Mouse (Mus musculus): ENCODE data around the gene Vsnl1.

Vsnl1 gene

DNA sequence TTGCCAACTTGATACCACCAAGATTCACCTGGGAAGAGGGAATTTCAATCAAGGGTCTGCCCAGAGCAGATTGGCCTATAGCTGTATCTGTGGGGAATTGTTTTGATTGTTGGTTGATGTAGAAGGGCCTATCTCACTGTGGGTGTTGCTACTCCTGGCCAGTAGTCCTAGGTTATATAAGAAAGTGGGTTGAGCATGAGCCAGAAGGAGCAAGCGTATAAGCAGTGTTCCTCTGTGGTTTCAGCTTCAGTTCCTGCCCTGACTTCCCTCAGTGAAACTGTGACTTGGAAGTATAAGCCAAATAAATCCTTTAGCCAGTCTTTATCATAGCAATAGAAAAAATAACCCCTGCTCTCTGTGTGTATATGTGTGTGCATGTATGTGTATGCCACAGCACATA, 51.7 kb downstream of the Vsnl1 start:
- DNase-seq (ENCODE audit: low spot score in 2 of 2): no peak

DNA sequence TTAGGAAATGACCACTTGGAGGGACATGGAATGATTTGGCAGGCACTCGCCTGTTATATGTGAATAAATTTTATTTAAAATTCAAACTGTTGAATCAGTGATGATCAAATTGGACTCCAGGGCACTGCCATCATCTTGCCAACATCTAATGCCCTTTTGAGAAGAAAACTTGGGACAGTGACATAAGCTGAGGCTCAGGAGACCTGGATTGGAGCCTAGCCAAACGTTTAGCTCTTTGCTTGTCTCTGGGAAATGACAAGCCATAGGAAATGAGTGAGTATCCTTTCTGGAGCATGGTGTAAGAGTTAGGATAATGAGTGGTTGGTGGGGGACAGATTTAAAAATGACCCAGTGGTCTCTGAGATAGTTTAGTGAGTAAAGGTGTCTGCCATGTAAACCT, 57.0 kb downstream of the Vsnl1 start:
- DNase-seq (ENCODE audit: low spot score in 2 of 2): no peak

DNA sequence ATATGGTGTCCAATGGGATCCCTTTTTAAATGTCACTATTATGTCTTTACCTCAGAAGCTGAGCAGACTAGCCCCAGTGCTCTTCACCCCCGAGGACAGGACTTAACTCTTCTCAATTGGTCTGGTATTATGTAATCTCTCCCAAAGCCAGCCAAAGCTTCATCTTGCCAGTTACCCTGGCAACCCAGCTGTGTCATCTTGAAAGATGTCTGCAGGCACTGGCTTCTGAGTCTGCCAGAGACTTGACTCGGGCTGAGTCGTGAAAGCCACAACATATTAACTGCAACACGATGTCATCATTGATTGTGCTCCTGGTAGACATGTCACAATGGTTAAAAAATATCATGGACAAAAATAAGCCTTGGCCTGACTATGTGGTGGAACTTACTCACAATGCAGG, 66.4 kb downstream of the Vsnl1 start:
- peak in 1 of 2 experiments; percentile 34 for DNase-seq (ENCODE audit: low spot score in 2 of 2)

DNA sequence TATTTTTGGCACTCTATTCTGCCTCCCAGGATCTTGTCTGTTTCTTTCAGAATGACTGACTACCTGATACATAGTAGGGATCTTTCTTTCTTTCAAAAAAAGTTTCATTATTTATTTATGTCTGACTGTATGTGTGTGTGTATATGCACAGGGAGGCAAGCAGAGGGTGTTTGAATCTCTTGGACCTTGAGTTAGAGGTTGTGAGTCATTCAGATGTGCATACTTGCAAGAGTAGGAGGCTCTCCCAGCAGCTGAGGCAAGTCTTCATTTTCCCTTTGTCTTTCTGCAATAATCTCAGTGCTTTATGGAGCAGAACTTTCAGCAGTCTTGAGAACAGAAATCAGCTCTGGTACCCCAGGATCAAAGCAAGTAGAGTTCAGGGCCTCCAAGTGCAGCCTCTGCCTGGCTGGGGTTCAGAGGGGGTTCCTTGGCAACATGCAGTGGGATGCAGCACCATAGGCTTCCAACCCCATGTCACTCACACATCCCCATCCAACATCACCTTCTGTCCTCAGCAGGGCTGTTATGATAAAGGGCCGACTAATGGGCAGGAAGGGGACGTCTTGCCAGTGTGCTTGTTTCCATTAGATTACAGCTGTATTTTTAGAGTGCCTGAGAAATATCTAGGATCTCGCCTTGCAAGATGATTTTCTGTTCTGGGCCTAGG, 69.2 kb downstream of the Vsnl1 start:
- no peak for DNase-seq (ENCODE audit: low spot score in 2 of 2)

DNA sequence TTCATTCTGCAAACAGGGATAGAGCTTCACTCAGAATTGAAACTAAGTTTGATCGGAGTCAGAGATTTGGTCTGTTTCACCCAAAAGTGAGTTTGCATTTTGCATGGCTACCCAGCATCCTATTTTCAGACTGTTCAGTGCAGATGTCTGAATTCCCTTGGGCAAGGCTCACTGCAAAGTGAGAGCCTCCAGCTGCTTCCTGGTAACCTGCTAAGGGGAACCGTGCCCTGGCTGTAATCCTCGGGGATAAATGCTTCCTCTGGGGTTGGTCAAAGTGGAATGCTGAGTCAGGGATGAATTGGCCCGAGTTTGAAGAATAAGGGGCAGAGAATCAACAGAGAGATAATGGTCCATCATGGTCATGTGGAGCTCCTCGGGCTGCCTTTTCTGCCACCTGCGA, 71.5 kb downstream of the Vsnl1 start:
- DNase-seq (ENCODE audit: low spot score in 2 of 2): no peak

DNA sequence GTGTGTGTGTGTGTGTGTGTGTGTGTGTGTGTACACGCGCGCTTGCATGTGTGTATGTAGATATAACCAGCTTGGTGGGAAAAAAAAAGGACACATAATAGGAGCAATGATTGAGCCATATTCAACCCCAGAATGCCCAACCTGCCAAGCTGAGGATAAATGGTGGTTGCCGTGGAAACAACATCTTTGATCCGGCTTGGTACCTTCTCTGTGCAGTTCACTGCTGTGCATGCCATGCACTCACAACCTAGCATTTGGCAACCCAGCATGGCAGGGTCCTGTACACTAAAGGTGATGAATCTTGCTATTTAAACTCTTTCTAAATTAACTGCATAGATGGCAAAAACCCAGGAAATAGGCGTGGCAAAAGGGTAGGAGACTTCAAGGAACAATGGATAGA, 74.0 kb downstream of the Vsnl1 start:
- no peak for DNase-seq (ENCODE audit: low spot score in 2 of 2)

DNA sequence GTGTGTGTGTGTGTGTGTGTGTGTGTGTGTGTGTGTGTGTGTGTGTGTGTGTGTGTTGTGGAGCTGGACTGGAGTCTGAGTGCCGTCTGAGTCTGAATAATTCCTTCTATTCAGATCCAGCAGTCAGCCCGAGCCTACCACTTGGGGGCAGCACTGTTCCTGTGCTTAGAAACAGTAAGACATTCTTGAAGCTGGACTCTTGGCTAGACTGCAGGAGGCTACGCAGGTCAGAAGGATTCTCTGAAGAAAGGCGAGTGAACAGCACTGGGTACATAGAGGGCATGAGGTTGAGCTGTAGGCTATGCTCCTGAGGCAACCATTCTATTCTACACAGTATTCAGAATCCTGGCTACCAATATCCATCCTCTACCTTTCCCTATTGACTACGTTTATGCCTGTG, 85.5 kb downstream of the Vsnl1 start:
- peak; percentile 70 to 73 for DNase-seq (ENCODE audit: low spot score in 2 of 2)

DNA sequence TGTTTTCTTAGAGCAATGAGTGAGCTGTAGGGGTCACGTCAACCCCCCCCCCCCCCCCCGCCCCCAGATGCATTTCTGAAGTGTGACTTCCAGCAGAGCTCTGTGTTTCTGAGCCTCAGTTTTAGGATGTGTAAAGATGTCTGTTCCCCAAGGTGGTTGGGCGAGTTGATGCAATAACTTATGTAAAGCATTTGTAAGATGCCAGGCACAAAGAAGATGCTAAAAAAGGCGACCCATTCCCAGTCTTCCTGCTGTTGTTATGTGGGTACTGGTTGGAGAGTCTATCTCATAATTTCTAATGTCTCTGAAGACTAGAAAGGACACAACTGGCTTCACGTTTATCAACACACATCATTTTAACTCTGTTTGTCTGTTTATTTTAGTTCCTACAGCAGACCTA, 86.5 kb downstream of the Vsnl1 start:
- DNase-seq (ENCODE audit: low spot score in 2 of 2): no peak

DNA sequence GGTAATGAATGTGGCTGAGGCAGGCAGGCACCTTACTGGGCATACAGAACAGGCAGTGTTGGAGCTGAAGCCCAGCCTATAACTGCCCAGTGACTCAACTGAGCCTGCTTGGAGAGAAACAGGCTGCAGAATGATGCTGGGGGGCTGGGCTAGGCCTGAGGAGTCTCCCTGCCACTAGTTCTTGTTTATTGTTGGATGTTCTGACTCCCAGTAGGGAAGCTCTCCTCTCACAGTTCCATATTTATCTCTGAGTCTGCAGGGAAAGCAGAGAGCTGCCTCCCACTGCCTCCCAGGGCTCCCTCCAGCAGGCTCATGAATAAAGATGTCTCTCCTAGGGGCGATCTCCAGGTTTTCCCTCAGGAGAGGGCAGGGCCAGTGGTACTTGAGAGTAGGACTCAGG, 88.0 kb downstream of the Vsnl1 start:
- peak; percentile 38 to 53 for DNase-seq (ENCODE audit: low spot score in 2 of 2)

DNA sequence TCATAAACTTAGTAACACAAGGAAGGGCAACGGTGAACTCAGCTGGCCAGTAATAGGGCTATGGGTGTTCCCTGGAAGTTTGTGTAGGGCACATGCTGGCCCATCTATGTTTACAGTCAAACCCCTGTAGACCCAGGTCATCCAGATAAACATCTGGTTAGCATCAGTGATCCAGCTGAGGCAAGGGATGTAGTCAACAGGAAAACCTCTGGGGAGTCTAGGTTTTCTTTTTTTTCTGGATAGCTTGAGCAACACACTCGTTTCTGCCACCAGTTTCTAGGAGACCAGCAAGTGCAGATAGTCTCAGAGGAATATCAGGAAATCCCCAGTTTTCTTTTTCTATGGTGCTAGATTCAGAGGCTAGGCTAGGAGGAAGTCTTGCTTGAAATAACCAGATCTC, 90.5 kb downstream of the Vsnl1 start:
- DNase-seq (ENCODE audit: low spot score in 2 of 2): no peak

DNA sequence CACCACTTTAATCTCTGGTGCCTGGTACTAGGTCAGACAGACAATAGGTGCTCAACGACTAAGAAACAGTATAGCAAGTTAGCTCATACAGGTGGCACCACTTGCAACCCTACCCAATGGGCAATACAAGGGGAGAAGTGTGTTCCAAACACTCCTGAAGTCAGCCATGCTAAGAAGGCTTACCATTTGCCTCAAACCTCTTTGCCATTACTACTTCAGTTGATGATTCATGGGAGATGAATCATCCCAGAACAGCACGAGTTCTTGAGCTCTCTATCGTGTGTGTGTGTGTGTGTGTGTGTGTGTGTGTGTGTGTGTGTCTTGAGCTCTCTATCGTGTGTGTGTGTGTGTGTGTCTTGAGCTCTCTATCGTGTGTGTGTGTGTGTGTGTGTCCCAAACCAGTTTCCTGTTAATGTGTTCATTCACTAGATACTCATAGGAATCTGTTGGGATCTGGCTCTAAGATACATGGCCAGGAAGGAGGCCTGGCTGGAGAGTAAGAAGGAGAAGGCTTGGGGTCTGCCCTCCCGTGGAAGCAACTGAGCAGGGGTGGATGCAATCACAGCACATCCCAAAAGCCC, 94.3 kb downstream of the Vsnl1 start:
- DNase-seq (ENCODE audit: low spot score in 2 of 2): no peak

DNA sequence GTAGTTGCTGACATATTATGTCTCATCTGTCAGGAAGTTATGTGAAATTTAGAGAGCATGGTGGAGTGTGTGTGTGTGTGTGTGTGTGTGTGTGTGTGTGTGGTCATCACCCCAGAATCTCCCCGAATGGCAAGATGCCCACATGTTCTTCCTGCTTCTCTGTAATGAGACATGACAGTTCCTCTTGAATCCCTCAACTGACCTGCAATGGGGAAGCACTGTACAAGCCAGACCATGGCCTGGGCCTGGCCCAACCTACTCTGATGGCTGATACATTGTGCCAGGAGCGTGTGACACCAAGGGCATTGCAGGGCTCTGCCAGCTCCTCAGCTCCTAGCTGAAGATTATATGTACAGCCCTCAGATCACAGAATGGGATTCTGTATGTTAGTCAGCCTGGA, 98.2 kb downstream of the Vsnl1 start:
- no peak for DNase-seq (ENCODE audit: low spot score in 2 of 2)

DNA sequence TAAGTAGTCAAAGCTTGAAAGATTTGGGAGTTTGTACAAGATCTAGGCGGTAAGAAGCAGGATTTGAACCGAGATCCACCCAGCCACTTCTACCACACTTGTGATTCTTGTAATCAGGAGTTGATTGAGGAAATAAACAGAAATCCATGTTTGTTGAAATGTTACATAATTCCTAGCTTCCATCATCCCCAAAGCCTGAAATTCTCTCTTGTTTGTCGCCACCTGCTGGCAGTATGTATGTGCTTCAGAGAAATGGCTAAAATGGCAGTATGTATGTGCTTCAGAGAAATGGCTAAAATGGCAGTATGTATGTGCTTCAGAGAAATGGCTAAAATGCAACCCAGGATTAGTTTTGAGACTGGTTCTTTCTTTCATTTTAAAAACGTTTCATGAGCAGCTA, 99.6 kb downstream of the Vsnl1 start:
- DNase-seq (ENCODE audit: low spot score in 2 of 2): no peak

DNA sequence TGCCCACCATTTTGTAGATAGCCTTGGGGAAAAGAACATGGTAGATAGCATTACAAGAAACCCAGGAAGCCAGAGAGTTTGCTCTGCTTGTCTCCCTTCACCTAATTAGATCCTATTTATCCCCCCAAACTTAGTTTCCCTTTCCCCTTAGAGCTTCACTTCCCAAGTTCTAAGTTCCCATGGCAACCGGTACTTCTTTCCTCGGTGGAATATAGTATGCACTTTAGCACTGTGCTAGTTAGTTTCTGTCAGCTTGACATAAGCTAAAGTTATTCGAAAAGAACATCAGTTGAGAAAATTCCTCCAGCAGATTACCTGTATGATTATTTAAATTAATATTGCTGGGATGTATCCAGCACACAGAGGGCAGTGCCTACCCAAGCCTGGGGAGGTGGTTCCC, 109.9 kb downstream of the Vsnl1 start:
- DNase-seq (ENCODE audit: low spot score in 2 of 2): no peak

DNA sequence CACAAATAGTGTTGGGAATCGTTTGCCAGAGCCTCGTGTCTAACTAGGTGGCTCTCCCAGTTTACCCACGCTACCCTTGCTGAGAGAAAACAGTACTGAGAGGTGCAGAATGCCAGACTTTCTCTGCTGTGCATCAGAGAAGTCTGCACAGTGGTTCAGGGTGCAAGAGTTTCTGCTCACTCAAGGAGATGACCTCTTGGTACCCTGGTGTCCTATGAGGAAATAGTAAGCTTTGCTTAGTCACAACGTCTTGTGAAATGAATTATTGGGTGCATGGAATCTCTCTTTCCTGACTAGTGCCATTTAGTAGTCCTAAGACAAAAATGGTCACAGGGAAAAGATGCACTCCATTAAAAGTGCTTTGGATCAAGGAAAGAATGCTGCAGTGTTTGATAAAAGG, 111.9 kb downstream of the Vsnl1 start:
- no peak for DNase-seq (ENCODE audit: low spot score in 2 of 2)

DNA sequence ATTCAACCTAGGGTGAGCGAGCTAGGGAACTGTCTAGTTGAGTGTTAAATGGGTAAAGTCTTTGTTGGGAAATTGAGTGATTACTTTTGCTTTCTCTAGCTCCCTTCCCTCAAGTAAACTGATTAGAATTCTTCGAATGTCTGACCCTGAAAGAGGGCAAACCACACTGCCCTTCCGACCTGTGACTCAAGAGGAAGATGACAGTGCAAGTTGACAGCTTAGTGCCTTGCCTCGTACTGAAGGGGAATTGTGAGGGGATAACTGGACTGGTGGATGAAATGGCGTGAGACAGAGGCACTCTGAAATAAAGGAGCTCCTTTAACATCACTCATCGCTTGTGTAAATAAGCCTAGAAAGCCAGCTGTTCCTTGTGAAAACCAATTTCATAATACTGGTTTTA, 118.7 kb downstream of the Vsnl1 start:
- no peak for DNase-seq (ENCODE audit: low spot score in 2 of 2)

DNA sequence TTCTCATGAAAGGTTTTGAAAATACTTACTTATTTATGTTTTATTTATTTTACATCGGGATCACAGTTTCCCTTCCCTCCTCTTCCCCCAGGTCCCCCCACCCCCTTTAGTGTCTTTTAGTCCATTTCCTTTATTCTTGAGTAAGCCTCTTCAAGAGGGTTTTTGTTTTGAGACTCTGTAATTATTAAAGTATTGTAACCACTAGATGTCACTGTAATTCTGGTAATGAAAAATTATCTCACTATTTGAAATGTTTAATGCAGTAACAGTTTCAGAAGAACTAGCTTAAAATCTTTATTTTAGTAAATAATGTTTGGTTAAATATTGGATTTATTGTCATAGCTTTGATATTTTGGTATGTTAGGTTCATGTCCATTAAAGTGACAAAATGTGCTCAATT, 122.6 kb downstream of the Vsnl1 start:
- no peak for DNase-seq (ENCODE audit: low spot score in 2 of 2)

DNA sequence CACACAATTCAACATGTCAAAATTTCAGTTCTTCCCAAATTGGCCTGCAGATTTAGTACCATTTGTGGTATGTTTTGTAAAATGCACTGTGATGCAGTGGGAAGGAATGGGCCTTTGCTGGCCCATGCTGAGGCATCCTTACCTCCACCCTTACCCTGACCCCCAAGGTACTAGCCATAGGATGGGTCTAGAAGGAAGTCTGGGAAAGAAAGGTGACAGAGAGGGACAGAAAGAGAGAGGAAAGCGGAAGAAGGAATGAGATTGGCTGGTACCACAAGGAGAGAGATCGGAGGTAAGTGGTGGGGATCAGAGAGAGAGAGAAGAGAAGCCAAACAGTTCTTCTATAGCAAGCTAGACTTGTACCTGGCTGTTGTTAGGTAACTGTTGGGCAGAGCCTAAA, 125.3 kb downstream of the Vsnl1 start:
- no peak for DNase-seq (ENCODE audit: low spot score in 2 of 2)

DNA sequence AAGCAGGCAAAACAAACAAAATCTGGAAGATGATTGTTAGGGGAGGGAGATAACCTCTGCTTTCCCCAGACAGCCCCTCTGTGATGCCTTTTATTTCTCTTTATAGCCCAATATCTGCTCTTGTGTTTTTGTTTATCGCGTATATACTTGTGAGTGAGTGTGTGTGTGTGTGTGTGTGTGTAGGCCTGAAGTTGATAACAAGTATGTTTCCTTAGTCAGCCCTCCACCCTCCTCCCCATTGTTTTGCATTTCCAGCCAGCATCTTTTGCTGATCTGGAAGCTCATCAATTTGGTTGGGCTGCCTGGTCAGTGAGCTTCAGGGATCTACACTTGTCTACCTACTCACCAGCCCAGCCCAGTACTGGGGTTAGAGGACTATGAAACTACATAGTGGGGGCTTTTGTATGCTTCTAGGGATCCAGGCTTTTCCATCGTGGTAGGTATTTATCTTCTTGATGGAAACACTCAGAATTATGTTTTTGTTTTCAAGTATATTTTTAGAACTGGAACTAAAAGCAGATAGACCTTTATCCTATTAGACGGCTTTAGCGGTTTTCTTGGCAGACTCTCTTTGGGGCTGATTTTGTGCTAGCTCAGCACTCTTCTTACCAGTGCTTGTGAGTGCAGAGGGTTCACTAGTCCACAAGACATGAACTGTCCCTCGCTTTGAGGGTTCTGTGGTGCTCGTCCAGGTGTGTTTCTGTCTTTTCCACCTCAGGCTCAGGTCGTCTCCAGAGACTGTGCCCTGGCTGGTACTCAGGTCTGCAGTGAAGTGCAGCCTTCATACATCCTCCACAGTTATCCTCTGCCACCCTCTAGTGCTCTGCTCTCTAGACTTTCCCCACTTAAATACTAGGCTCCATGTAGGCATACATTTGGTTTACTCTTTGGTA, 129.4 kb downstream of the Vsnl1 start:
- no peak for DNase-seq (ENCODE audit: low spot score in 2 of 2)

DNA sequence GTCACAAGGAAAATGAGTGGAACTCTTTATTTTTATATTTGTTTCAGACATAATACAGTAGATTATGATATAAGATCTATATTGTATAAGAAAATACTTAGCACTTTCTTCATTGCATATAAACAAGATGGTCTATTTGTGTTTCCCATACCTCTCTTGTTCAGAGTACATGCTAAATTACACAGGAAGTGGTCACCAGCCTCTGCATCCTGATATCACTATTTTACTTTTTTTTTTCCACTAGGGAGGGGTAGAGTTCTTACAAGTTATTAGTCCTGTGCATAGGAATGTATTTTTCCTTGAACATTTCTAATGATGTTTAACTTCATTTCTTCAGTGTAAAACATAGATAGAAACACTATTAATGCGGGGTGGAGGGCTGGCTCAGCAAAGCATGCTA, 135.6 kb downstream of the Vsnl1 start:
- no peak for DNase-seq (ENCODE audit: low spot score in 2 of 2)

DNA sequence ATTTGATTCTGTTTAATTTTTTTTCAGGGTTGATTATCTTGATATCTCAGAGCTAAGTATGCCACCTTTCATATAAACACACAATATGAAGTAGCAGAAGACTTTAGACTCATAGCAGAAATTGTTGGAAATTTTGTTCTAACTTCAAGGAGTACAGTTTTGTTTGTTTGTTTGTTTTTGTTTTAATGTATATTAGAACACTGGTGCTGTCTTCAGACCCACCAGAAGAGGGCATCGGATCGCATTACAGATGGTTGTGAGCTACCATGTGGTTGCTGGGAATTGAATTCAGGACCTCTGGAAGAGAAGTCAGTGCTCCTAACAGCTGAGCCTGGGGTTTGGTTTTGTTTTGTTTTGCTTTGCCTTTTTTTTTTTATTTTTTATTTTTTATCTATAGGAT, 150.0 kb downstream of the Vsnl1 start:
- DNase-seq (ENCODE audit: low spot score in 2 of 2): no peak

DNA sequence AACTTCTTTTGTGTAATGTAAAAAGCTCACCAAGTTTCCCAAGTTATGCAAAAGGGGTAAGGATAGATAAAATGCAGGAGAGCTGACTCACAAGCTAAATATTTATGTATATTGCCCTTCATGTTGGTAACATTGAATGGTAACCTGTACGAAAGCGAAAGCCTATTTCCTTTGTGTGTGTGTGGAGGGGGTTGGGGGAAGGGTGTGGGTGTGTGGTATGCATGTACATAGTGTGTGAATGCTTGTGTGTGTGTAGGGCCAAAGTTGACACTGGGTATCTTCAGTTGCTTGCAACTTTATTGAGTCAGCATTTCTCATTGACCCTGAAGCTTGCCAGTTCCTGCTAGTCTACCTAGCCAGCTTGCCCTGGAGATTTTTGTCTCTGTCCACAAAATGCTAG, 154.8 kb downstream of the Vsnl1 start:
- no peak for DNase-seq (ENCODE audit: low spot score in 2 of 2)

DNA sequence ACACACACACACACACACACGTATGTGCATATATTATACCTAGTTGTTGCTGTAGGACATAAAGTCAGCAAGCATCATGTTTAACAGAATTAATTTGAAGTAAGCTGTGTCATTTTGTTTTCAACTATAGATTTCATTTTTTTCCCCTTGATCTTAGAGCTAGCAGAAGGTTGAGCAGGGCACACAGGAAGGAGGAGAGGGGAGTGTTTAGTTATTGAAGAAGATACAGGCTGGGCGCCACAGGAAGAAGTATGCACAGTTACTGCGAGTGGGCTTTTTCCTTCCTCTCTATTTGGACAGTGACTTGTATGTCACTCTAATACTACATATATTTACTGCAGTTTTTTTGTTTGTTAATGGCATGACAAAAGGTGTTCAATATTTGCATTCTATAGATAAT, 156.5 kb downstream of the Vsnl1 start:
- DNase-seq (ENCODE audit: low spot score in 2 of 2): no peak
